Mouse (Mus musculus): ENCODE measurements at regions not wholly inside any gene's neighbourhood (a gene's known extent, or its start where the extent isn't known, plus 50 kb on each side); places are given as distances from the start of the nearest gene placed in this dataset.

DNA sequence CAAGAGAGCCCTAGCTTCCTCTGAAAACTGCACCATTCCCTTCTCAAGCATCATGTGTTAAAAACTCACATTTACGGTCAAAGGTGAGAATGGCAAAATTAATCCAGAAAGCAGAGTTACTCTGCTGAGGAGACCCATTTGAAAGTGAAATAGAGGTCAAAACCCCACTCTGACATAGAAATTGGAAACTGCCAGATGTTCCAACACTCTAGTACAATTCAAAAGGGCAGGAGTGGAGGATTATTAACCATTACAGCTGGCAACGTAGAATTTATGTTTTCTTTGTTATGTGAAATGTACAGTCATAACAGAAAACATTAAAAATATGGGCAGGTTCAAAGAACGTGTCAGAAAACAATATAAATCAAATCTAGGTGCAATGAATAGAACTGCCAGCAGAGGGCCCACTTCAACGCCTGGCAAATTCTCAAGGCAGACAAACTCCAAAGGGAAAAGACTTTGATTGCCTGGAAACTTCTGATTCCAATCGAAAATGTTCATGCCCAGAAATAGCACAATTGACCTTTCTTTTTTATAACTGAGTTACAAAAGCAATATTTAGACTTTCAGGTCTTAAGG, 54.2 kb upstream of the Rfpl4b start:
- DNase-seq: no peak

GRCm38 (mm10) chr10:38879271-38879670, 57.7 kb upstream of the Rfpl4b start:
- DNase-seq: no peak

- DNase-seq: peak in 1 of 2 experiments; percentile 18
Measured at GRCm38 (mm10) chr10:38880642-38881187, 59.1 kb upstream of the Rfpl4b start.

DNA sequence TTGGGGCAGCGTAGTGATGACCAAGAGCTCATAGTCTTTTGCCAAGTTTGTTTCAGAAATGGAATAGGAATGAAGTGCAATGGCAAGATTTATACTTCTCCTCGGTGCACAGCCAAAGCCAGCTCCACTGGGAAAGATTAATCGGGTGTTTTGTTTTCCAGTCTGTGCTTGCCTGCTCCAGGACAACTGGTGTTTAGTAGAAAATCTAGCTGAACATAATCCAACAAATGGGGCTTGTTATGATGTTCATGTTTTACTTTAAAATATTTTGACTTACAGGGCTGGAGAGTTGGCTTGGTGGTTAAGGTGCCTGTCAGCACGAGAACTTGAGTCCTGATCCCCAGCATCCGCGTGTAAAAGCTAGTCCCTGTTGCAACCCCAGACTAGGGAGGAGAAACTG, 60.6 kb upstream of the Rfpl4b start:
- no peak for DNase-seq

DNA sequence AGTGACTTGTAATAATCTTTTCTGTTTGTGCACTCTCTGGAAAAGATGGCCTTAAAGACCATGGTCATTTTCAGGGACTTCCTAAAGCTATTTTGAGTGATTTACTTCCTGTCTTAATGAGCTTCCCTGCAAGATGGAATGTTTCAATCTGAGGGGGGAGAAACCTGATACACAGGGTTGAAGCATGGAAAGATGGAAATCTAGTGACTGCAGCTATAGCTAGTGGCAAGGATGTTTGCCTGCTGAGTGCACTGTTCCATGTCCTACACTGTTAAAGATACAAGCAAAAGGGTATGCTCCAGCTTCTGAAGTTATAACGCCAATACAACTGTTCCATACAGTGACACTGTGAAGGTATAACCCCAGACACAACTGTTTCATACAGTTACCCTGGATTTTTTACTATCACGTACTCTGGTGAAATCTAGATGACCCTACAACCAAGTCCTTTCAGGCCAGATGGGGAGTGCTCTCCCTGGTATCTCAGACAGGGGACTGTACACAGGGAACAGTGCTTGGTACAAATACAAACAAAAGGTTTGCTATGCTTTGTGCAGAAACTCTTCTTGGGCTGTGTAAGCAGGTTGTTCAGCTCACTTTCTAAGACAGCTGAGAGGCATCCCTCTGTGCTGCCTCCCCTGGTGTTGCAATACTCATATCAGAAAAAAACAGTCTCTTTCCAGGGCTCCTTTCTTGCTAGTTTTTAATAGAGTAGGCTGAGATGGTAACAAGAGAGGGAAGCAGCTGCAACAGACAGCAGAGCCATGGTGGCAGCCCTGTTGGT, 62.4 kb upstream of the Rfpl4b start:
- DNase-seq: no peak

GRCm38 (mm10) chr10:38884641-38885040, 63.1 kb upstream of the Rfpl4b start:
- peak; percentile 16 to 46 for DNase-seq

- no peak for DNase-seq
Measured at GRCm38 (mm10) chr10:38886441-38886840, 64.9 kb upstream of the Rfpl4b start.

GRCm38 (mm10) chr10:38887896-38888295, 66.3 kb upstream of the Rfpl4b start:
- no peak for DNase-seq

GRCm38 (mm10) chr10:38894706-38895105, 70.6 kb upstream of the Lama4 start:
- no peak for DNase-seq

DNA sequence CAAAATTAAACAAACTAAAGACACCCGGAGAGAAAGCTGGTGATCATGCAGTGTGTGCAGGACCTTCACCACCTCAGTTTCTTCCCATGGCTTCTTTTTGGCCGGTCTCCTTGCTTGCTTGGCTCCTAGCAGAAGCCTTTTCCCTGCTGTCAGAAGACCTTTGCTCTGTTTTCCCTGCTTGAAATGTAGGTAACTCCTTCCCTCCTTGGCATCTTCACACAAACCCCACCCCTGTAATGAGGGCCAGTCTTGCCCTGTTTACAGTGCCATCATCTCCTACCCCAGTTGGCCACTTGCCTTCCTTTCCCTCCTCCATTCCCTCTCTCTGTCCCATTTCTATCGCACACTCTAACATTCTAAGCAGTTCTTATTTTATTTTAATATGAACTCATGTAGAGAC, 69.7 kb upstream of the Lama4 start:
- DNase-seq: no peak

GRCm38 (mm10) chr10:38897573-38897972, 67.7 kb upstream of the Lama4 start:
- DNase-seq: no peak

GRCm38 (mm10) chr10:38906121-38906520, 59.2 kb upstream of the Lama4 start:
- no peak for DNase-seq

- DNase-seq: no peak
Measured at GRCm38 (mm10) chr10:38907835-38908234, 57.5 kb upstream of the Lama4 start.

DNA sequence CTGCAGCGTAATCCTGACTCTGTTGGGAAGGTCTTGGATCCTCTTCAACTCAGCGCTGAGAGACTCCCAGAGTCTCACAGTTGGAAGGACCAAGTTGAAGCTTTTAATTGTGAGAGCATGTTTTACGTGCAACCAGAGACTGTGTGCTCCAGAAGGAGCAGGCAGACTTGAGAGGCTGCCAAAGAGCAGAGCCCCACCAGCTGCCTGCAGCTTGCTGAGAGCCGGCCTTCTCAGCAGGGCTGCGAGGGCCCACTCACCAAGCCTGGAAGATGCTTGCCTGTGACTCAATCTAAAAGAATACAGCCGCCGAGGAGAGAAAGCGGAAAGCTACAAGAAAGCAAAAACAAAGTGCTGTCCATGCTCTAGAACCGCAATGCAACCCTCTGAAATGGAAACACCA, 57.0 kb upstream of the Lama4 start:
- DNase-seq: no peak

GRCm38 (mm10) chr10:38909152-38909732, 56.1 kb upstream of the Lama4 start:
- no peak for DNase-seq

- DNase-seq: no peak
Measured at GRCm38 (mm10) chr10:38909843-38910242, 55.5 kb upstream of the Lama4 start.

DNA sequence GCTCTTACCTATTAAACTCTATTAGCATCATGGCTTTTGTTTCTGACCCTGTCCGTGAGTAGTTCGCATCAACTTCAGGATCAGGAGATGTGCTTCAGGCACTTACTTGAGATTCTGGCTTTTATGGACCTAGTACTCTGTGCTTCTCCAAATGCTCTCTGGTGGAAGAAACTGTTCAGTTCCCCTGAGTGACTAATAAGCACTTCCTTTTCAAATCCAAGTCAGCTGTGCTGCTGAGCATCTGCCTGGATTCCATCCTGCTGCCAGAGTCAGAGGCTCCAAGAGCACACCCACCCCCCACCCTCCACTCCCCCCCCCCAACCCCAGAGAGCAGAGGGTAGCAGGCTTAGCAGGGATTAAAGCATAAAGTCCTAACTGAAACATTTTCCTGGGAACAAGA, 52.3 kb upstream of the Lama4 start:
- no peak for DNase-seq

Data from thymus, adult 18-20 months (tissue).